Mouse (Mus musculus) lung, postnatal 0 days (tissue): ENCODE measurements around the gene Clba1.

Experiments
- CTCF ChIP-seq: IDR thresholded peaks from 2 replicates; pipeline ENCODE4 v1.5.1; 2016; ENCODE audit warnings: antibody characterized with exemption, mild to moderate bottlenecking
- EP300 ChIP-seq: IDR thresholded peaks from 2 replicates; pipeline ENCODE4 v1.6.1; 2016; ENCODE audit warnings: antibody characterized with exemption, mild to moderate bottlenecking, control low read depth

DNA sequence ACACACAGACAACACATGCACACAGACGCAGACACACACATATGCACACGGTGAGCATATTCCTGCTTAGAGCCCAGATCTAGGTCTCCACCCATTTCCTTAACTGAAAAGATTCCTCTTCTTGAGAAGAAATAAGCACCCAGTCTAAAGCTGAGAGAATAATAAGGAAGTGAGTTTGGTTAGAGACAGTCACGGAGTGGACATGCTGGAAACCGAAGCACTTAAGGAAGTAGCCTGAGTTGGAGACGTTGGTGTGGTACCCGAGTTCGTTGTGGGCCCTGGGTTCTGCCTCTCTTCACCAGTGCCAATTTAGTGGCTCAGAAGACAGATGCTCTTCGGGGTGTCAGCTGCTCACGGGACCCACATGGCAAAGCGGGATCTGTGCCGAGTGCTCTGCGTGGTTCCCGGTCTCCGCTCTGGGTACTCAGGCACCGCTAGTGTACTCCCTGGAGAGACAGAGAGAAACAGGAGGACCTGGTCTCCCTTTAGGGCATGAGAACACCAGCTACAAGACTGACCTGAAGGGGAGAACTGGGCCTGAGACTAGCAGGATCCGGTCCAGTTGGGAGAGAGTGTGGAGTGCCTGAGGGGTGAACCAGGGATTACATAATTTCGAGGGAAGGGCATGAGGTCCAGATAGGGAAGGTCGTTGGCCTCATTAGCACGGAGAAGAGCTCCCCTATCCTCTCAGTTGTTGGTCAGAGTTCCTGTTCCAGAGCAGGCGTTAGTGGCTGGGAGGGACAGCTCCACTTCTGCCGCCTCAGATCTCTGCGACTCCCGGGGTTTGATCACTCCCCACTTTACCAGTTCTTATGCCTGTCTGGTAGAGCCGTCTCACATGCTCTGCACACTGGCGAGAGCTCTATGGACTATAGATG lies 31.7 kb downstream of the Clba1 start:
- TF ChIP-seq CTCF (no peak), EP300 (no peak)
